In the genomic region with DNA sequence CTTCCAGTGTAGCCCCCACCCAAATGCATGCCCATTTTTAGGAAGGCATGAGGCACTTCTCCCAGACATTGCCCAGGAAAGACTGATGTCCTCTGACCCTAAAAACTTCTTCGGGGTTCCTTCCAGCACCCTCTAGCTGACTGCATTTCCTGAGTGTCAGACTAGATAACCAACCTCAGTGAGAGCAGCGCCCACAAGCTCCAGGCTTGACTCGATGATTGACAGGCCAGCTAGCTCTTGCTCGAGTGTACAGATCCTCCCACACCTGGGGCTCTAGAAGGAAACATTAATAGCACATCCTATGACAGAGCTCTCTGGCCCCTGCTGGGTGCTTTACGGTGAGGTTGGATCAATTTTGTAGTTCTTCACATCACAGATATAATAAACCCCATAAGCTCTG, we compare ENCODE assay signal across 21 mouse cellular contexts.
"Had no signal": no experiment of that assay in that cellular context is flagged by ENCODE, and none has a peak within 500 bp of the region (broad histone marks: within the 10 kb centered on the region; RNA-seq: fewer than 3 reads in every experiment).

No protein-coding gene starts in this region.

- H3K4me3 ChIP-seq: layer of hippocampus, adult 2 months; left cerebral cortex, adult 2 months; limb, embryonic 13.5 days; lung, embryonic 15.5 days; megakaryocyte, embryonic 14.5 days; midbrain, embryonic 10.5 days; stomach, embryonic 15.5 days had no signal

- H3K9ac ChIP-seq: limb, embryonic 13.5 days; lung, embryonic 15.5 days; stomach, embryonic 15.5 days had no signal

- H3K27ac ChIP-seq: layer of hippocampus, adult 2 months; left cerebral cortex, adult 2 months; limb, embryonic 13.5 days; lung, embryonic 15.5 days; midbrain, embryonic 10.5 days; stomach, embryonic 15.5 days had no signal

- H3K27me3 ChIP-seq: limb, embryonic 13.5 days; lung, embryonic 15.5 days; megakaryocyte, embryonic 14.5 days; stomach, embryonic 15.5 days had no signal

- H3K36me3 ChIP-seq: limb, embryonic 13.5 days; lung, embryonic 15.5 days; midbrain, embryonic 10.5 days; stomach, embryonic 15.5 days had no signal

- H3K4me1 ChIP-seq: limb, embryonic 13.5 days; lung, embryonic 15.5 days; megakaryocyte, embryonic 14.5 days; stomach, embryonic 15.5 days had no signal

- H3K4me2 ChIP-seq: limb, embryonic 13.5 days; lung, embryonic 15.5 days; stomach, embryonic 15.5 days had no signal

- DNase-seq: kidney, adult 18-20 months; kidney, adult 9 months; kidney, postnatal 25 days; layer of hippocampus, adult 9-11 months; lung, adult 18-20 months; lung, postnatal 10 days; lung, postnatal 36 days; midbrain, embryonic 14.5 days; right cerebral cortex, postnatal 14 days; spleen, adult 18-20 months; thymus, adult 18-20 months; thymus, postnatal 36 days had no signal

- H3K9me3 ChIP-seq: limb, embryonic 13.5 days; lung, embryonic 15.5 days; midbrain, embryonic 10.5 days; stomach, embryonic 15.5 days had no signal

- ATAC-seq: inflammation-experienced regulatory T-cells, adult 6 months; intestine, embryonic 16.5 days had no signal
